Mouse (Mus musculus) embryonic facial prominence, embryonic 14.5 days (tissue): Measurements from ENCODE around the gene C1ql4. TPM values are rescaled to one million over a fixed set of nuclear protein-coding genes. Genes with fewer than 3 reads are reported as not detected.

ENCODE experiments used
- ATAC-seq: fragments of 200-750 bp; cut with Nextera tagmentation; 2 replicates; pipeline ENCODE4 v1.8.0; 2017; ENCODE audit warnings: low read depth, moderate number of reproducible peaks, moderate TSS enrichment
- DNase-seq: peaks from one replicate; pipeline ENCODE4 v3.0.0-alpha.2; 2015; ENCODE audit warnings: low spot score
- H3K27ac ChIP-seq: fragments of 300-500 bp; sonication (generic); replicated peaks from 2 replicates; pipeline ENCODE4 v1.5.1; 2014; ENCODE audit warnings: low read depth, mild to moderate bottlenecking, low read length, moderate library complexity
- H3K27me3 ChIP-seq: fragments of 300-500 bp; sonication (generic); replicated peaks from 2 replicates; pipeline ENCODE4 v1.6.1; 2014; ENCODE audit warnings: low read length; ENCODE audit not compliant: control insufficient read depth, insufficient read depth
- H3K36me3 ChIP-seq: fragments of 300-500 bp; sonication (generic); 2 replicates; pipeline ENCODE4 v1.6.1; 2014; ENCODE audit warnings: low read length, mixed read lengths; ENCODE audit not compliant: control insufficient read depth, insufficient read depth
- H3K4me1 ChIP-seq: fragments of 300-500 bp; sonication (generic); 2 replicates; pipeline ENCODE4 v1.6.1; 2014; ENCODE audit warnings: antibody characterized with exemption, low read length; ENCODE audit not compliant: control insufficient read depth, insufficient read depth
- H3K4me2 ChIP-seq: fragments of 300-500 bp; sonication (generic); 2 replicates; pipeline ENCODE4 v1.6.1; 2014; ENCODE audit warnings: low read depth, mild to moderate bottlenecking, low read length, moderate library complexity, mixed read lengths
- H3K4me3 ChIP-seq: fragments of 300-500 bp; sonication (generic); 2 replicates; pipeline ENCODE4 v1.5.1; 2014; ENCODE audit warnings: low read depth, mild to moderate bottlenecking, low read length
- H3K9ac ChIP-seq: fragments of 300-500 bp; sonication (generic); 2 replicates; pipeline ENCODE4 v1.6.1; 2014; ENCODE audit warnings: low read depth, mild to moderate bottlenecking, low read length, moderate library complexity, mixed read lengths
- H3K9me3 ChIP-seq: fragments of 300-500 bp; sonication (generic); 2 replicates; pipeline ENCODE4 v1.6.1; 2016; ENCODE audit warnings: low read length; ENCODE audit not compliant: control insufficient read depth
- WGBS: fragments of 180-500 bp; shearing (Covaris S2); extraction: QIAGEN DNeasy Blood & Tissue Kit; methylation state at CpG from one replicate; pipeline ENCODE4 v1.1.7; 2014; 5-methylcytosine and 5-hydroxymethylcytosine counted together
- polyA plus RNA-seq: library from polyadenylated mRNA; unstranded; fragments of >200 nt; fragmentation: Nextera tagmentation; extraction: Ambion mirVana; gene quantifications from 2 replicates; pipeline ENCODE4 v1.2.1, GENCODE M21; 2014

Gene C1ql4
- polyA plus RNA-seq, 1 experiment from 2014 or later: 0.11 TPM

DNA sequence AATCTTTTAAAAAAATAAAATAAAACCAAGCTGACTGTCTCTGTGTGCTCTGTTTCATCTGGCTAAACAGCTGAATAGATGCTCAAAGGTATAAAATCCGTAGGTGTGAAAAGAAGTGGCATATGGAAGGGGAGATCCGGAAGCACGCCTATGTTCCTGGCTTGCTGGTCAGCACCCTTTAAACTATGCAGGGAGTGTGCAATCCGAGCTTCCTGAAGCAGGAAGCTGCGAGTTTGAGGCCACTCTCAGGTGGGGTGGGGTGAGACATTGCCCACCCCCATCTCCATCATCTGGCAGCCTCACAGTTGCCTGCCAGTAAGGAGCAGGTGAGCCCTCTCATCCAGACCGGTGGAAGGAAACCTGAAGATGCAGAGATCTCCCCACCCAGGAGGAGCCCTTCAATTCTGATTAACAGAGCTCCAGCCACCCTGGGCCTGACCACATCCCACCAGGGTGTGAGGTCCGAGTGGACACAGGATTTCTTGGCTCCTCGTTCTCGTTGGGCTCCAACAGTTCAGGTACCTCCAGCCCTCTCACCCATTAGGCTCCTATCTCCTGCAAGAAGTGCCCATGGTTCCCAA lies 13.5 kb downstream of the C1ql4 start, which contains the start of gene Troap:
Gene Troap (plus strand): TSS at position 557 of the 581 bp plus-strand sequence.
- H3K27me3 ChIP-seq: no peaks in the 10 kb centered on the region
- H3K9me3 ChIP-seq: no peaks in the 10 kb centered on the region
- ATAC-seq (peak; percentile 12; the same call in 1 of the 2 replicates), DNase-seq (no peak)
- peak within 1 kb of the TSS; percentile 93 for H3K27ac ChIP-seq
- H3K9ac ChIP-seq: peak within 1 kb of the TSS; percentile 86
- peaks cover 14% of the 10 kb centered on the region for H3K4me1 ChIP-seq
- H3K4me3 ChIP-seq: peak within 1 kb of the TSS; percentile 55
- peak within 1 kb of the TSS; percentile 98 for H3K4me2 ChIP-seq
- WGBS: 23% methylated on average over 9 of the region's 9 CpGs
- H3K36me3 ChIP-seq: peaks cover 12% of the 10 kb centered on the region

DNA sequence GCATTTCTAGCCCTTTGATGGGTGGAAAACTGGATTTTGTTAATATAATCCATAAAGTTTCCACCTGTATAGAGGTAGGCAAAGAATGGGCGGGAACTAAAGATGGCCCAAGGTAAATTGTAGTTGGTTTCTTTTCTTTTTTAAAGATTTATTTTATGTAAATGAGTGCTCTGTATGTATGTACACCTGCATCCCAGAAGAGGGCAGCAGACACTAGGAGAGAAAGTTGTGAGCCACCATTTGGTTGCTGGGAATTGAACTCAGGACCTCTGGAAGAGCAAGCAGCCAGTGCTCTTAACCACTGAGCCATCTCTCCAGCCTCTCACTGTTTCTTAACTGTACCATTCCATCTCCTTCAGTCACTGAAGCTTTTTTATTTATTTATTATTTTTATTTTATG lies 15.6 kb downstream of the C1ql4 start:
- Histone ChIP-seq H3K9me3 (no peaks in the 10 kb centered on the region), H3K9ac (no peak overlapping the region), H3K4me3 (no peak overlapping the region), H3K36me3 (0 out of 2 replicates have a peak, but pooled peaks cover 4% of the 10 kb centered on the region), H3K4me2 (no peak overlapping the region), H3K27me3 (no peaks in the 10 kb centered on the region), H3K4me1 (peaks cover 14% of the 10 kb centered on the region), H3K27ac (no peak overlapping the region)
- no peak for ATAC-seq
- no peak for DNase-seq
- 86% methylated on average over 1 of the region's 1 CpGs for WGBS

DNA sequence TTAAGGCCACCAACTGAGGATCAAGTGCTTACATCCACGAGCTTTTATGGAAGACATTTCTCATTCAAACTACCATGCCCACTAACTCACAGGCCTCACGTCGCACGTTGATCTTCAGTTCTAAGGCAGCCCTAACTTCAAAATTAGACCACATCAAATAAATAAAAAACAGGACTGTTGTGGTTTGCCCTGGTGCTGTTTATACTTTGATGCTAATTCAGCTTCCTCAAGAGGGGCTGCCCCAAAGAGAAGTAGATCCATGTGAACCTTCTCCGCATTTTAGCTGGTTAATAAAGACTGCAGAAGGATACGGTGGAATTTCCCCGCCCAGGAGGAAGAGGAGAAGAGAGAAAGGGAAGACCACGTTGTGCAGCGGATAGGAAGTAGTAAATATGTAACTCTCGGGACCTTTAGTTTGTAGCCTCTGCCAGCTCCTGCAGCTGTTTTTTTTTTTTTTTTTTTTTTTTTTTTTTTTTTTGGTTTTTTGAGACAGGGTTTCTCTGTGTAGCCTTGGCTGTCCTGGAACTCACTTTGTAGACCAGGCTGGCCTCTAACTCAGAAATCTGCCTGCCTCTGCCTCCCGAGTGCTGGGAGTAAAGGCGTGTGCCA lies 22.0 kb downstream of the C1ql4 start:
- ATAC-seq (no peak), DNase-seq (no peak)
- Histone ChIP-seq H3K9me3 (no peaks in the 10 kb centered on the region), H3K4me3 (no peak overlapping the region), H3K27me3 (no peaks in the 10 kb centered on the region; the same call in 1 of the 2 replicates), H3K4me1 (no peaks in the 10 kb centered on the region), H3K36me3 (no peaks in the 10 kb centered on the region), H3K4me2 (no peak overlapping the region), H3K9ac (no peak overlapping the region), H3K27ac (no peak overlapping the region)
- 70% methylated on average over 12 of the region's 12 CpGs for WGBS

DNA sequence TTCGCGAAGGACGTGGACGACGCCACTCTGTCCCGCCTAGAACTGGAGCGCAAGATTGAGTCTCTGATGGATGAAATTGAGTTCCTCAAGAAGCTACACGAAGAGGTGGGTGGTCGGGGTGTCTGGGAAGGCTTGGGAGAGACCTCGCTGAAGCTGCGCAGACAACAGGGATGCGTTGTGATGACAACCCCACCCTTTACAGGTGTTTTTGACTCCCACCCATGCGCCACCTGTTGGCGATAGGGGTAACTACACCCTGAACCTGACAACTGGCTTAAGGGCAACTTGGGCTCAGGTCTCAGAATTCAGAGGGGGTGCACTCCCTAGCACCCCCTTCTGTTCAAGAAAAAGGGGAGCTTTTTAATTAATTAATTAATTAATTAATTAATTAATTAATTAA lies 31.3 kb downstream of the C1ql4 start:
- Histone ChIP-seq H3K4me2 (peak overlapping the region; percentile 72; the same call in 1 of the 2 replicates), H3K4me1 (peaks cover 7% of the 10 kb centered on the region)

DNA sequence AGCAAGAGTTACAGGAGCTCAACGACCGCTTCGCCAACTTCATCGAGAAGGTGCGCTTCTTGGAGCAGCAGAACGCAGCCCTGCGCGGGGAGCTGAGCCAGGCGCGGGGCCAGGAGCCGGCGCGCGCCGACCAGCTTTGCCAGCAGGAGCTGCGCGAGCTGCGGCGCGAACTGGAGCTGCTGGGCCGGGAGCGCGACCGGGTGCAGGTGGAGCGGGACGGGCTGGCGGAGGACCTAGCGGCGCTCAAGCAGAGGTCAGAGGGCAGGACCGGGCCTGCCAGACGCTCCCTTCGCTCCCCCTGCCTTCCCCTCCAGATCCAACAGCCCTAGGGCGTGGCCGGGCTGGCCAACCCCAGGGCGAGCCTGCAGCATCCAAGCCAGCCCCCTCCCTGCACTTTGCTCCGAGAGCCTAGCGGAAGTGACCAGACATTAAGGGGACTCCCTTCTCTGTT lies 32.1 kb downstream of the C1ql4 start:
- Histone ChIP-seq H3K9me3 (no peaks in the 10 kb centered on the region), H3K4me3 (peak overlapping the region; percentile 32), H3K4me2 (peak overlapping the region; percentile 72), H3K27ac (no peak overlapping the region), H3K36me3 (no peaks in the 10 kb centered on the region), H3K27me3 (peaks cover 77% of the 10 kb centered on the region), H3K9ac (peak overlapping the region; percentile 40), H3K4me1 (peaks cover 7% of the 10 kb centered on the region)
- ATAC-seq: 0 out of 2 replicates have a peak, but pooled peaks have one; percentile 10
- no peak for DNase-seq
- 0% methylated on average over 12 of the region's 37 CpGs for whole genome bisulfite sequencing

More for the DNA sequence above, 31.3 kb downstream of the C1ql4 start:
- Histone ChIP-seq H3K9ac (no peak overlapping the region), H3K36me3 (no peaks in the 10 kb centered on the region), H3K4me3 (peak overlapping the region; percentile 32), H3K27me3 (peaks cover 76% of the 10 kb centered on the region), H3K9me3 (no peaks in the 10 kb centered on the region), H3K27ac (no peak overlapping the region)
- DNase-seq (no peak), ATAC-seq (no peak)
- 5% methylated on average over 14 of the region's 14 CpGs for WGBS

DNA sequence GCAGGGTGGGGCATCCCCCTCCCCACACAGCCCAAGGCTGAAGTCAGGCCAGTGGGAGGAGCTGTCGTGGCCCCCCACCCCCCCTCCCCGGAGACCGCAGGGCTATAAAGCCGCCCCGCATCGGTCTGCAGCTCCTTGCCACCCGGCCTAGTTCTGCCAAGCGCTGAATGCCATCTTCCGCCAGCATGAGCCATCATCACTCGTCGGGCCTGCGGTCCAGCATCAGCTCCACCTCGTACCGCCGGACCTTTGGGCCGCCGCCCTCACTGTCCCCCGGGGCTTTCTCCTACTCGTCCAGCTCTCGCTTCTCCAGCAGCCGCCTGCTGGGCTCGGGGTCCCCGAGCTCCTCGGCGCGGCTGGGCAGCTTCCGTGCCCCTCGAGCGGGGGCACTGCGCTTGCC lies 32.6 kb downstream of the C1ql4 start, which contains the start of gene Prph:
Gene Prph (plus strand): TSS at position 135 of the 400 bp plus-strand sequence.
- peaks cover 7% of the 10 kb centered on the region for H3K4me1 ChIP-seq
- peaks cover 77% of the 10 kb centered on the region for H3K27me3 ChIP-seq
- H3K9ac ChIP-seq: peak within 1 kb of the TSS; percentile 40
- no peak for DNase-seq
- ATAC-seq: no peak
- under 1% methylated on average over 16 of the region's 30 CpGs for WGBS
- H3K36me3 ChIP-seq: no peaks in the 10 kb centered on the region
- H3K9me3 ChIP-seq: no peaks in the 10 kb centered on the region
- peak within 1 kb of the TSS; percentile 72 for H3K4me2 ChIP-seq
- H3K4me3 ChIP-seq: peak within 1 kb of the TSS; percentile 32
- no peak within 1 kb of the TSS for H3K27ac ChIP-seq

DNA sequence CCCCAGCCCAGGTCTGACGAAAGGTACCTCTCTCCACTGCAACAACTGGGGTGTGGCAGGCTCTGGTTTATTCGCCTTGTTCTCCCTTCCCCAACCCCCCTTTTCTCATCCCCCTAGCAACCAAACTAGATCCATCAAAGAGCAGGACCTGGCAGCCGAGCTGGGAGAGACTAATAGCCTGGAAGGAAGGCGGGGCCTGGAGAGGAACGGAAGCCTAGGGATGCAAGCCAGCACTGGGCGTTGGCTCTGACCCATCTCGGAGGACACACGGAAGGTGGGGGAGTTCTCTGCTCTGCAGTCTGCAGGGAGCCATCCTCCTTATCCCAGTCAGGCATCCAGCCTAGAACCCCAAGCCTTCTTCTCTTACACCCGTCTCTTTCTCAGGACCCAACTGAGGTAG lies 34.2 kb downstream of the C1ql4 start:
- H3K4me1 ChIP-seq: peaks cover 7% of the 10 kb centered on the region
- H3K9ac ChIP-seq: no peak overlapping the region
- peaks cover 66% of the 10 kb centered on the region for H3K27me3 ChIP-seq
- H3K9me3 ChIP-seq: no peaks in the 10 kb centered on the region
- 7% methylated on average over 9 of the region's 9 CpGs for WGBS
- H3K4me2 ChIP-seq: no peak overlapping the region
- H3K4me3 ChIP-seq: no peak overlapping the region
- no peak overlapping the region for H3K27ac ChIP-seq
- ATAC-seq (peak; percentile 24; the same call in 1 of the 2 replicates), DNase-seq (peak; percentile 44)
- H3K36me3 ChIP-seq: no peaks in the 10 kb centered on the region

DNA sequence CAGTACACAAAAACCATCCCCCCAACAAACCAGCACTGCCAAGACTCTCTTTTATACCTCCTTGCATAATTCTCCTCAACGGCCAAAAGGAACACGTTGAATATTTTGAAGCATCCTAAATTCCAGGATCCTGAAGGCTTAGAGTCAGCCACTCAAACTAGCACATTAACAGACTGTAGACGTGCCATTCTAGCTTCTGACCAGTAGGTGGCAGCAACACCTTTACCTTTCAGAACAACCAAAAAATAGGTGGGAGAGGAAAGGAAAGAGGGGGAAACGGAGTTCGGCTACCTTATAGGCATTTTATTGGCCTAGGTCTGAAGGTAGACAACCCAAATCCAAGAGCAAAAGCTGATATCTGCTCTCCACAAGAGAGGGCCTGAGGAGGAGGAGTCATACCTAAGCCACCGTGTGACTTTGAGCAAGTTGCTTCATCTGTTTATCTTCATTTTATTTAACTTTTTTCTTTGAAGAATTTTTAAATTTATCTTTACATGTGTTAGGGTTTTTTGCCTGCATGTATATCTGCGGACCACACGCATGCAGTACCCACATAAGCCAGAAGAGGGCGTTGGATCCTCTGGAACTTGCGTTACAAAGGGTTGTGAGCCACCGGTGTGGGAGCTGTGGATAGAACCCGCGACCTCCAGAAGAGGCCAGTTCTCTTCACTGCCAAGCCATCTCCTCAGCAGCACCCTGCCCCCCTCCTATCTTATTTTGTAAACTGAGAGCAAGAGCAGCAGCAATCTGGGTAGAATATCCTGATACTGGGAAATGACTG lies 38.0 kb downstream of the C1ql4 start:
- peaks cover 29% of the 10 kb centered on the region for H3K27me3 ChIP-seq
- H3K9me3 ChIP-seq: no peaks in the 10 kb centered on the region
- no peak overlapping the region for H3K9ac ChIP-seq
- no peak overlapping the region for H3K4me3 ChIP-seq
- H3K36me3 ChIP-seq: no peaks in the 10 kb centered on the region
- ATAC-seq: no peak
- no peak overlapping the region for H3K4me2 ChIP-seq
- H3K27ac ChIP-seq: no peak overlapping the region
- peak; percentile 69 for DNase-seq
- no peaks in the 10 kb centered on the region for H3K4me1 ChIP-seq
- 34% methylated on average over 13 of the region's 13 CpGs for WGBS
